Mouse (Mus musculus) embryonic facial prominence, embryonic 15.5 days (tissue): Measurements from ENCODE around the gene Exph5. TPM values are rescaled to one million over a fixed set of nuclear protein-coding genes. Genes with fewer than 3 reads are reported as not detected.

Experiments used
- ATAC-seq: fragments of 200-750 bp; cut with Nextera tagmentation; 2 replicates; pipeline ENCODE4 v1.8.0; 2017; ENCODE audit warnings: low read depth, moderate TSS enrichment; ENCODE audit not compliant: insufficient number of reproducible peaks, low FRiP score, low TSS enrichment
- H3K27ac ChIP-seq: fragments of 300-500 bp; sonication (generic); replicated peaks from 2 replicates; pipeline ENCODE4 v1.5.1; 2015; ENCODE audit warnings: mild to moderate bottlenecking, inconsistent platforms
- H3K27me3 ChIP-seq: fragments of 300-500 bp; sonication (generic); 2 replicates; pipeline ENCODE4 v1.6.1; 2015; ENCODE audit warnings: inconsistent platforms
- H3K36me3 ChIP-seq: fragments of 300-500 bp; sonication (generic); 2 replicates; pipeline ENCODE4 v1.6.1; 2015; ENCODE audit warnings: mild to moderate bottlenecking, inconsistent platforms
- H3K4me1 ChIP-seq: fragments of 300-500 bp; sonication (generic); 2 replicates; pipeline ENCODE4 v1.6.1; 2015; ENCODE audit warnings: inconsistent platforms
- H3K4me2 ChIP-seq: fragments of 300-500 bp; sonication (generic); replicated peaks from 2 replicates; pipeline ENCODE4 v1.6.1; 2015; ENCODE audit warnings: mild to moderate bottlenecking, inconsistent platforms
- H3K4me3 ChIP-seq: fragments of 300-500 bp; sonication (generic); replicated peaks from 2 replicates; pipeline ENCODE4 v1.5.1; 2015; ENCODE audit warnings: mild to moderate bottlenecking, inconsistent platforms
- H3K9ac ChIP-seq: fragments of 300-500 bp; sonication (generic); 2 replicates; pipeline ENCODE4 v1.6.1; 2015; ENCODE audit warnings: inconsistent platforms
- H3K9me3 ChIP-seq: fragments of 300-500 bp; sonication (generic); replicated peaks from 2 replicates; pipeline ENCODE4 v1.6.1; 2016; ENCODE audit warnings: inconsistent platforms
- WGBS: fragments of 180-500 bp; shearing (Covaris S2); methylation state at CpG from one replicate; pipeline ENCODE4 v1.1.7; 2015; 5-methylcytosine and 5-hydroxymethylcytosine counted together
- polyA plus RNA-seq: library from polyadenylated mRNA; unstranded; fragments of >200 nt; fragmentation: Nextera tagmentation; extraction: Ambion mirVana; gene quantifications from 2 replicates; pipeline ENCODE4 v1.2.1, GENCODE M21; 2015

Gene Exph5
- polyA plus RNA-seq, 1 experiment from 2014 or later, result 2.3 TPM

- Histone ChIP-seq H3K9ac (no peak overlapping the region), H3K4me2 (no peak overlapping the region), H3K36me3 (no peaks in the 10 kb centered on the region), H3K4me1 (peaks cover 7% of the 10 kb centered on the region; the same call in 1 of the 2 replicates), H3K27me3 (no peaks in the 10 kb centered on the region), H3K9me3 (no peaks in the 10 kb centered on the region), H3K27ac (0 out of 2 replicates have a peak overlapping the region, but pooled peaks have one; percentile 22), H3K4me3 (no peak overlapping the region)
- 31% methylated on average over 5 of the region's 5 CpGs for WGBS
- ATAC-seq, result no peak
These were observed 29.3 kb upstream of the Exph5 start for GRCm38 (mm10) chr9:53272207-53272606.

GRCm38 (mm10) chr9:53272714-53273113 is 28.8 kb upstream of the Exph5 start:
- 0 out of 2 replicates have a peak overlapping the region, but pooled peaks have one; percentile 22 for H3K27ac ChIP-seq
- 80% methylated on average over 4 of the region's 4 CpGs for WGBS
- H3K9me3 ChIP-seq, result no peaks in the 10 kb centered on the region
- no peaks in the 10 kb centered on the region for H3K36me3 ChIP-seq
- H3K4me2 ChIP-seq, result no peak overlapping the region
- H3K4me3 ChIP-seq, result no peak overlapping the region
- no peaks in the 10 kb centered on the region for H3K27me3 ChIP-seq
- no peak overlapping the region for H3K9ac ChIP-seq
- no peak for ATAC-seq
- H3K4me1 ChIP-seq, result peaks cover 7% of the 10 kb centered on the region; the same call in 1 of the 2 replicates

- H3K36me3 ChIP-seq, result no peaks in the 10 kb centered on the region
- WGBS, result 84% methylated on average over 1 of the region's 1 CpGs
- no peak for ATAC-seq
These were observed 25.1 kb upstream of the Exph5 start for GRCm38 (mm10) chr9:53276381-53276780.

GRCm38 (mm10) chr9:53278997-53279396 is 22.5 kb upstream of the Exph5 start:
- no peak overlapping the region for H3K9ac ChIP-seq

More at GRCm38 (mm10) chr9:53276381-53276780, 25.1 kb upstream of the Exph5 start:
- Histone ChIP-seq H3K4me3 (no peak overlapping the region), H3K4me1 (no peaks in the 10 kb centered on the region), H3K9ac (no peak overlapping the region), H3K4me2 (no peak overlapping the region), H3K27me3 (no peaks in the 10 kb centered on the region), H3K9me3 (no peaks in the 10 kb centered on the region), H3K27ac (no peak overlapping the region)

DNA sequence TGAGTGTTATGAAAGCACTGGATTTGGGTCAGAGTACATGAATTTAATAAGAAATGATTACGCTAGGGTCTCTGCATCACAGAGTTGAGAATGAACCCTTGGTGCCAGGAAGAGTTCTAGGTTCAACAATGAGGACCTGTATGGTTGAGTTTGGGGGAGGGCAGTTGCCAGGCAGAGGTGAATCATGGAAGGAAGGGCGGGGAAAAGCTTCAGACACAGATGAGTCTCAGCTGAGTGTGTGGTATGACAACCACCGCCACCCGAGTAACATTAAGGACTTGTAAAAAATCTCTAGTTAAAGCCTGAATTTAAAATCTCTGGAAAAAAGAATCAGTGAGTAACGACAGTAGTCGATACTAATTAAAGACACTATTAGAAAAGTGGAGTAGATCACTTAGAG is 14.7 kb upstream of the Exph5 start:
- Histone ChIP-seq H3K36me3 (no peaks in the 10 kb centered on the region), H3K27ac (no peak overlapping the region), H3K27me3 (no peaks in the 10 kb centered on the region), H3K4me2 (no peak overlapping the region), H3K4me3 (no peak overlapping the region), H3K4me1 (no peaks in the 10 kb centered on the region), H3K9ac (no peak overlapping the region), H3K9me3 (no peaks in the 10 kb centered on the region)
- ATAC-seq, result no peak
- WGBS, result 59% methylated on average over 6 of the region's 6 CpGs

More at GRCm38 (mm10) chr9:53278997-53279396, 22.5 kb upstream of the Exph5 start:
- Histone ChIP-seq H3K27ac (no peak overlapping the region), H3K4me2 (no peak overlapping the region), H3K9me3 (no peaks in the 10 kb centered on the region), H3K4me3 (no peak overlapping the region), H3K4me1 (no peaks in the 10 kb centered on the region), H3K36me3 (no peaks in the 10 kb centered on the region), H3K27me3 (no peaks in the 10 kb centered on the region)
- ATAC-seq, result no peak
- WGBS, result 82% methylated on average over 2 of the region's 2 CpGs

DNA sequence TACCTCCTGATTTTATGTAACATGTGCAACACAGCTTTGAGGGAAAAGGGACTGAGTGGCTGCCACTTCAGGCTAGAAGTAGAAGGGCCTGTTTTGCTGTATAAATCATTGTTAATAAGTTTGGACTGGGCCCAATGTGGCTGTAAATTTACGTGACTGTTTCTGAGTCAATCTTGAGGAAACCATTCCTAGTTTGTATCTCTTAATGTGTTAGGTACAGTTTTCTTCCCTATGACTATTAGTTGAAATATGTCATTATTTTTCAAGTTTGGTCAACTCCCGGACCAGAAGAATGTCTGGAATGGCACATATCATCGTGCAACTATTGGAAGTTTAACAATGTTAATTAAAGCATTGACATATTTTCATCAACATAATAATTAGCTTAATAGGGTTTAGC is 11.5 kb upstream of the Exph5 start:
- H3K9ac ChIP-seq, result no peak overlapping the region
- no peak overlapping the region for H3K4me3 ChIP-seq
- no peak for ATAC-seq
- H3K27me3 ChIP-seq, result no peaks in the 10 kb centered on the region
- H3K4me2 ChIP-seq, result no peak overlapping the region
- H3K9me3 ChIP-seq, result no peaks in the 10 kb centered on the region
- 51% methylated on average over 3 of the region's 3 CpGs for WGBS
- H3K36me3 ChIP-seq, result no peaks in the 10 kb centered on the region
- no peak overlapping the region for H3K27ac ChIP-seq
- no peaks in the 10 kb centered on the region for H3K4me1 ChIP-seq

DNA sequence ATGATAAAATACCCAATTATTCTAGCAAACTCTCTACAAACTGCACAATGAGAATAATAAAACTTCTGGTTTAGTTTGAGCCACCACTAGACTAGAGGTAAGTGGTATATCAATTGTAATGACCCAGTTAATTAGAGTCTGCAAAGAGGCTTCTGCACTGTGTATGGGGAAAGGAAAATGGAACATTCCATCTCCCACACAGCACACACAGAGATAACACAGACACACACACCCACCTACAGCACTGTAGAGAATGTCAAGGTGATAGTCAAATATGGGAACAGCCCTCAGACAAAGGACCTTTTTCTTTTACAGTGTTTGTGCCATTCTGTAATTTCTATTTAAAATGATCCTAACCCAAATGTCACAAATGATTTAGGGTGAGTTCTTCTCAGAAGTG is 8.6 kb upstream of the Exph5 start:
- no peak for ATAC-seq
- H3K4me1 ChIP-seq, result no peaks in the 10 kb centered on the region
- no peak overlapping the region for H3K4me2 ChIP-seq
- no peaks in the 10 kb centered on the region for H3K36me3 ChIP-seq
- H3K9me3 ChIP-seq, result no peaks in the 10 kb centered on the region
- H3K27me3 ChIP-seq, result no peaks in the 10 kb centered on the region
- H3K9ac ChIP-seq, result no peak overlapping the region
- no peak overlapping the region for H3K27ac ChIP-seq
- no peak overlapping the region for H3K4me3 ChIP-seq

DNA sequence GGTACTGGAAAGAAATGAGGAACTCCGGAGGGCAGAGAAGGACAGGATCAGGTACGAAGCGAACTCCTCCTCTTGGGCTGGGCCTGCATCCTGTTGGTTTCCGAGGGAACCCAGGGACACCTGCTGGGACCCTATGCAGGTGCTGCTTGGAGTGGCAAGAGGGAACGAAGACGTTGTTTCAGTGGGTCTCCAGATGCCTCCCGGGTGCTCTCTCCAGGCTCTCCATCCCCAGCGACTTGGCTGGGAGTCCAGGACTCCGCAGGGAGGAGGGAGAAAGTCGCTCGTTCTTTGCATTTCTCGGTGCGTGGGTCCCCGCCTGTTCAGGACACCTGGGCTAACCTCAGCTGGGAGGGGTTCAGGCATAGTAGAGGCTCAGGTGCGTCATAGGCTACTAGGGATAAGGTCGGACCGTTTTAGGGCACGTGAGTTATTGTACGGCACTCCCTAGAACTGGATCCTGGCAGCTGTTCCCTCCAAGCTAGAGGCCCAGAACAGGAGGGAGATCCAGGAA is 386 bp downstream of the Exph5 start:
- Histone ChIP-seq H3K9me3 (no peaks in the 10 kb centered on the region), H3K27me3 (peaks cover 3% of the 10 kb centered on the region; the same call in 1 of the 2 replicates), H3K27ac (peak overlapping the region; percentile 52), H3K4me1 (peaks cover 7% of the 10 kb centered on the region; the same call in 1 of the 2 replicates), H3K4me3 (peak overlapping the region; percentile 38), H3K36me3 (no peaks in the 10 kb centered on the region), H3K4me2 (peak overlapping the region; percentile 70), H3K9ac (0 out of 2 replicates have a peak overlapping the region, but pooled peaks have one; percentile 2)
- 2% methylated on average over 19 of the region's 19 CpGs for WGBS
- ATAC-seq, result peak; percentile 56; the same call in 1 of the 2 replicates

- Histone ChIP-seq H3K4me1 (peaks cover 7% of the 10 kb centered on the region; the same call in 1 of the 2 replicates), H3K4me3 (peak overlapping the region; percentile 38; the same call in 1 of the 2 replicates), H3K27me3 (peaks cover 3% of the 10 kb centered on the region; the same call in 1 of the 2 replicates), H3K36me3 (no peaks in the 10 kb centered on the region), H3K4me2 (peak overlapping the region; percentile 70), H3K27ac (no peak overlapping the region), H3K9ac (no peak overlapping the region), H3K9me3 (no peaks in the 10 kb centered on the region)
- ATAC-seq, result no peak
- 55% methylated on average over 5 of the region's 5 CpGs for WGBS
These were observed 945 bp downstream of the Exph5 start for GRCm38 (mm10) chr9:53302415-53302814.

DNA sequence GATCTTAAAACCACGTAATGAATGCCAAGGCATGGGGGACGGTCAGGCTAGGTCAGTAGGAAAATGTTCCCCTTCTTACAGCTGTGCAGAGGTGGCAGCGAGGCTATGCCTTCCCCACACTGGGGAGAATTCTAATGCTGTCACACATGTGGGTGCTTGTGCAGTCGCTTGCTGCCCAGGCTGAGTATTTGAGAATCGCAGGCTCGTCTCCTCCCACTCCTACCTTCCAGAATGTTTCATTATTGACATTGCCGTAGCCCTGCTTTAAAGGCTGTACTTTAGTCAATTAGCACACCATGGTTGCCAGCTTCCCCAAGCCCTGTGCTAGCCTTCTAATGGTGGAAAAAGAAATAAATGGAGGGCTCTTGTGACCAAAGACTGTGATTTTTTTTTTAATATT is 6.4 kb downstream of the Exph5 start:
- no peaks in the 10 kb centered on the region for H3K27me3 ChIP-seq
- WGBS, result 67% methylated on average over 7 of the region's 7 CpGs
- no peaks in the 10 kb centered on the region for H3K9me3 ChIP-seq
- H3K36me3 ChIP-seq, result no peaks in the 10 kb centered on the region
- H3K27ac ChIP-seq, result no peak overlapping the region
- H3K9ac ChIP-seq, result no peak overlapping the region
- H3K4me1 ChIP-seq, result no peaks in the 10 kb centered on the region
- H3K4me3 ChIP-seq, result no peak overlapping the region
- no peak for ATAC-seq
- H3K4me2 ChIP-seq, result no peak overlapping the region

DNA sequence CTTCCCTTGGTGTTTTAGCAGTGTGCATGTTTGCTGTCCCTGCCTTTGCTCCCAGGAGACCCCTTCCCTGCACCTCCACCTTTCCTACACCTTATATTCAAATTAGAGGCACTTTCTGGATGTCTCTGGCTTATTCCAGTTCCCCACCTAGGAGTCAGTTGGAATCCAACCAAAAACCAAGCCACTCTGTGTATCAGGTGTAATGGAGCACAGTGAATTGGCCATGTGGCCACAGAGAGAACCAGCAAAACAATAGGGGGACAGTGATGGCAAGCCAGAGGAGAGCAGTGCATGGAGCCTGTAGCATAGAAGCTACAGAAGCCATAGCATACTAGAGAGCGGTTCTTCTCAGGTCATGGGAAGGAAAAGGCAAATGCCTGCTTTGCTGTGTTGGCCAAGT is 11.5 kb downstream of the Exph5 start:
- Histone ChIP-seq H3K27ac (no peak overlapping the region), H3K9me3 (no peaks in the 10 kb centered on the region), H3K27me3 (no peaks in the 10 kb centered on the region), H3K9ac (no peak overlapping the region), H3K36me3 (no peaks in the 10 kb centered on the region), H3K4me3 (no peak overlapping the region), H3K4me2 (no peak overlapping the region), H3K4me1 (no peaks in the 10 kb centered on the region; the same call in 1 of the 2 replicates)
- no peak for ATAC-seq
- 97% methylated on average over 1 of the region's 1 CpGs for WGBS
